12 mouse cellular contexts compared by ENCODE assay signal in the genomic region with DNA sequence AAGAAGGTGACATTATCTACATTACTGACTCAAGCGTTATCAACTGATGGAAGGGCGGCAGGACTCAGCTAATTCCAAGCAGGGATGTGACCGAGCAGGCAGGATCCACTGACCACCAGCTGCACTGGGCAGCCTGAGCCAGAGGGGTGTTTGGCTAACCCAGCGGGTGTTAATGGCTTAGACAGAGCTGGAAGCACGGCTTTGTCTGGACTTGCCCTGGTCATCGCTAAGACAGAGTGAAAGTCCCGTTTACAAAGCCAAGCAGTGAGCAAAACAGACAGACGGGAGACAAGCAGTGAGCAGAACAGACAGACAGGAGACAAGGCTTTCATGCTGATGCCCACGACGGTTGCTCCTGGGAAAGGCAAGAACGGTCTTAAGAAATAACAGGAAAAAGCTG. TPM values are rescaled to one million over a fixed set of nuclear protein-coding genes. Genes with fewer than 3 reads are reported as not detected.
DNase-seq lines count a peak whose midpoint lies in the region; ATAC-seq and TF ChIP-seq lines count a peak whose summit lies in the region.
"Had no signal": no experiment of that assay in that cellular context is flagged by ENCODE, and none has a peak within 500 bp of the region (broad histone marks: within the 10 kb centered on the region; RNA-seq: fewer than 3 reads in every experiment).

No protein-coding gene starts in this region.

- TF ChIP-seq POLR2A in ES-Bruce4 (IDR thresholded peaks at IDR 0.05; ENCODE audit: insufficient read depth, low read length) = no peak

- H3K4me2 ChIP-seq in heart, embryonic 12.5 days = peak overlapping the region; percentile 37
- no peak overlapping the region for H3K4me2 ChIP-seq in midbrain, embryonic 14.5 days (ENCODE audit: low read length)

- no peaks in the 10 kb centered on the region for H3K36me3 ChIP-seq in heart, embryonic 12.5 days
- H3K36me3 ChIP-seq in ES-Bruce4 (ENCODE audit: control insufficient read depth, insufficient read depth, low read length, poor library complexity, severe bottlenecking) = no peaks in the 10 kb centered on the region
- no peaks in the 10 kb centered on the region for H3K36me3 ChIP-seq in midbrain, embryonic 14.5 days (ENCODE audit: control insufficient read depth, insufficient read depth, low read length)

- H3K27ac ChIP-seq in heart, embryonic 12.5 days (ENCODE audit: poor library complexity, severe bottlenecking) = no peak overlapping the region
- peak overlapping the region; percentile 37; the same call in 1 of the 2 replicates for H3K27ac ChIP-seq in ES-Bruce4 (ENCODE audit: insufficient read depth, low read length)
- no peak overlapping the region for H3K27ac ChIP-seq in midbrain, embryonic 14.5 days (replicated peaks; ENCODE audit: low read depth, low read length)

- no peak for TF ChIP-seq CTCF in ES-Bruce4 (IDR thresholded peaks at IDR 0.05; ENCODE audit: low read depth, low read length)

- peaks cover 8% of the 10 kb centered on the region; the same call in 1 of the 2 replicates for H3K27me3 ChIP-seq in heart, embryonic 12.5 days (replicated peaks)
- no peaks in the 10 kb centered on the region; the same call in 1 of the 2 replicates for H3K27me3 ChIP-seq in ES-Bruce4 (ENCODE audit: control insufficient read depth, insufficient read depth, low read length, poor library complexity, severe bottlenecking)
- H3K27me3 ChIP-seq in midbrain, embryonic 14.5 days (ENCODE audit: control insufficient read depth, insufficient read depth, low read length) = no peaks in the 10 kb centered on the region; the same call in 1 of the 2 replicates

- H3K4me1 ChIP-seq in heart, embryonic 12.5 days (replicated peaks) = peaks cover 14% of the 10 kb centered on the region
- H3K4me1 ChIP-seq in ES-Bruce4 (ENCODE audit: control insufficient read depth, insufficient read depth, low read length) = no peaks in the 10 kb centered on the region
- H3K4me1 ChIP-seq in midbrain, embryonic 14.5 days (ENCODE audit: control insufficient read depth, insufficient read depth, low read length) = peaks cover 9% of the 10 kb centered on the region

- intact Hi-C loops in heart, postnatal 25 days (cut with DNase I) = no loop called here

- H3K9me3 ChIP-seq in heart, embryonic 12.5 days (replicated peaks) = no peaks in the 10 kb centered on the region
- H3K9me3 ChIP-seq in ES-Bruce4 (replicated peaks; ENCODE audit: control insufficient read depth, insufficient read depth, low read length, poor library complexity, severe bottlenecking) = no peaks in the 10 kb centered on the region
- no peaks in the 10 kb centered on the region for H3K9me3 ChIP-seq in midbrain, embryonic 14.5 days (ENCODE audit: control insufficient read depth, low read length)

- no peak overlapping the region for H3K4me3 ChIP-seq in heart, embryonic 12.5 days
- no peak overlapping the region for H3K4me3 ChIP-seq in ES-Bruce4 (ENCODE audit: low read depth, low read length)
- no peak overlapping the region for H3K4me3 ChIP-seq in midbrain, embryonic 14.5 days (replicated peaks; ENCODE audit: low read depth, low read length)

- no peak for ATAC-seq in heart, embryonic 12.5 days (ENCODE audit: insufficient number of reproducible peaks, low FRiP score)
- no peak for ATAC-seq in midbrain, embryonic 14.5 days (ENCODE audit: low FRiP score, low TSS enrichment)

- H3K9ac ChIP-seq in heart, embryonic 12.5 days = no peak overlapping the region
- H3K9ac ChIP-seq in ES-Bruce4 (ENCODE audit: low read depth, poor library complexity, severe bottlenecking) = no peak overlapping the region
- H3K9ac ChIP-seq in midbrain, embryonic 14.5 days (replicated peaks; ENCODE audit: low read length) = no peak overlapping the region; the same call in 1 of the 2 replicates

- 4% methylated on average over 11 of the region's 11 CpGs for WGBS in heart, embryonic 12.5 days
- WGBS in midbrain, embryonic 14.5 days = 6% methylated on average over 11 of the region's 11 CpGs

- no peak for DNase-seq in heart, postnatal 25 days (ENCODE audit: low spot score)
- DNase-seq in fibroblast of lung, adult 2 months (ENCODE audit: low read depth) = peak; percentile 5
- peak; percentile 23 for DNase-seq in midbrain, embryonic 14.5 days
- no peak for DNase-seq in urinary bladder, adult 2 months (ENCODE audit: low spot score)
- DNase-seq in testis, postnatal 10 days (ENCODE audit: low spot score) = no peak
- no peak for DNase-seq in cerebellum, adult 9-10 months

- TF ChIP-seq EP300 in ES-Bruce4 (IDR thresholded peaks at IDR 0.05; ENCODE audit: insufficient read depth, low read depth, low read length) = no peak

RNA-seq across cellular contexts. Expression of a gene that starts 4.2 kb away (rescaled TPM):
- 0.18 TPM in 1 of 2 replicates, not detected in the other for polyA plus RNA-seq in heart, embryonic 12.5 days (2016; fragmentation: Nextera tagmentation; extraction: Ambion mirVana)
- total RNA-seq in heart, postnatal 25 days (2021) = not detected
- 1.6 and 2.4 TPM in 2 replicates for polyA plus RNA-seq in ES-Bruce4 (2011; ENCODE audit: insufficient read depth, insufficient read length, low read depth, missing spikeins)
- polyA plus RNA-seq in midbrain, embryonic 14.5 days (2014; fragmentation: Nextera tagmentation; extraction: Ambion mirVana) = 35.7 and 55.3 TPM in 2 replicates
- polyA plus RNA-seq in urinary bladder, adult 2 months (2012; rRNA removed) = not detected in 2 replicates
- total RNA-seq: gastrocnemius, postnatal 4 days; liver, adult 2 months had no signal
- polyA plus RNA-seq: kidney, embryonic 14.5 days; liver, adult 2 months; stomach, embryonic 14.5 days had no signal

Comparison
In these comparisons a context has a peak if more than half of its experiments do, and no peak if none do; other contexts are left out.
1. DNase-seq: peak in fibroblast of lung, adult 2 months (single experiment) and midbrain, embryonic 14.5 days (single experiment); none in heart, postnatal 25 days (single experiment), urinary bladder, adult 2 months (single experiment), testis, postnatal 10 days (single experiment) and cerebellum, adult 9-10 months (single experiment).
2. RNA of a gene that starts 4.2 kb away (polyA plus RNA-seq): 35.7 to 55.3 TPM in midbrain, embryonic 14.5 days; 1.6 to 2.4 TPM in ES-Bruce4, 0.18 TPM in heart, embryonic 12.5 days and not detected in urinary bladder, adult 2 months; every median in the first group is over 10 times any median in the second.